Mouse (Mus musculus): ENCODE results near the gene H1f0.

The H1f0 gene

GRCm38 (mm10) chr15:79067631-79068030 lies 39.4 kb downstream of the H1f0 start:
- no peak for DNase-seq (ENCODE audit: low spot score in 2 of 2)

- no peak for DNase-seq (ENCODE audit: low spot score in 2 of 2)
Measured at GRCm38 (mm10) chr15:79068416-79068815, 40.2 kb downstream of the H1f0 start.

- peak; percentile 27 to 38 for DNase-seq (ENCODE audit: low spot score in 2 of 2)
Measured at GRCm38 (mm10) chr15:79071117-79072039, 43.1 kb downstream of the H1f0 start.

GRCm38 (mm10) chr15:79073752-79074151 lies 45.5 kb downstream of the H1f0 start:
- DNase-seq (ENCODE audit: low spot score in 2 of 2): no peak

GRCm38 (mm10) chr15:79074446-79074845 lies 46.2 kb downstream of the H1f0 start:
- DNase-seq (ENCODE audit: low spot score in 2 of 2): no peak

GRCm38 (mm10) chr15:79074913-79075532 lies 46.8 kb downstream of the H1f0 start, which contains the start of gene Eif3l:
Gene Eif3l (plus strand): TSS chr15:79075179.
- DNase-seq (ENCODE audit: low spot score in 2 of 2): peak; percentile 85 to 87

GRCm38 (mm10) chr15:79075658-79076365 lies 47.6 kb downstream of the H1f0 start:
- no peak for DNase-seq (ENCODE audit: low spot score in 2 of 2)

- DNase-seq (ENCODE audit: low spot score in 2 of 2): no peak
Measured at GRCm38 (mm10) chr15:79079567-79079966, 51.3 kb downstream of the H1f0 start.
